Mouse (Mus musculus) liver, adult 2 months (tissue): ENCODE data around the gene Mb21d2.

Experiments
- CTCF ChIP-seq: fragments of 200-500 bp; IDR thresholded peaks from 2 replicates; pipeline ENCODE4 v1.5.1; 2011; ENCODE audit warnings: low read depth, low read length, control low read depth
- POLR2A ChIP-seq: fragments of 200-500 bp; IDR thresholded peaks from 2 replicates; pipeline ENCODE4 v1.6.1; 2011; ENCODE audit warnings: low read length, control low read depth; ENCODE audit not compliant: insufficient read depth; ENCODE audit errors: extremely low read depth

DNA sequence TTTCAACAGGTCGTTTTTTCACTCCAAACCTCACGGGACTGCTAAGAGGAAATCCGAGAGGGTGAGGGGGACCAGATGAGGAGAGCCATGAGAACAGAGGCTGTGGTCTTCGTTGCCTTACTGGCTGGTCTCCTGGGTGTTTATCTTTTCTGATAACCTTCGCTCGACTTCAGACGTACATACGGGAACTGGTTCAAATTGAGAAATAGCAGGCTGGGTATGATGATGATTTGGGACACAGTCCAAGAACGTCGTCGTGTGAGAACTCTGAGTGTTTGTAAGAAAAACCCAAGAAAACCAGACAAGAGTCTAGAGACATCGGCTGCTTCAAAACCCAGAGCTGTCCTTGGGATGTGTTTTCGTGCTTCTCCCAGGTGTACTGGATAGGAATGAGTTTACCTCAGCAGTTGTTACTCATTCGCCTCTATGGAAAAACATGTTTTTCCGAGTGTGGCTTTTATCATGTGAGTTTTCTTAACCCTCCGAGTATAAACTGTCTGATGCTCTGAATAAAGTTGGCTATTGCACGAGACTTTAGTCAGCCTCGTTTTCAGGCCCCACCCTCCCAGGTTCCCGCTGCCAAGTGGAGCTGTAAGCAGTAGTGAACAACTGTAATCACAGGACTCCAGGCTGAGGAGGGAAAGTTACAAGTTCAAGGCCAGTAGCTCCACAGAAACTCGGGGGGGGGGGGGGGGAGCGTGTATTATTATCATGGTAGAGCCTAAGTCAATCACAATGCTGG lies 46.6 kb downstream of the Mb21d2 start:
- TF ChIP-seq CTCF (no peak), POLR2A (no peak)
